Mouse (Mus musculus): ENCODE measurements around the gene Pitpnc1.

DNA sequence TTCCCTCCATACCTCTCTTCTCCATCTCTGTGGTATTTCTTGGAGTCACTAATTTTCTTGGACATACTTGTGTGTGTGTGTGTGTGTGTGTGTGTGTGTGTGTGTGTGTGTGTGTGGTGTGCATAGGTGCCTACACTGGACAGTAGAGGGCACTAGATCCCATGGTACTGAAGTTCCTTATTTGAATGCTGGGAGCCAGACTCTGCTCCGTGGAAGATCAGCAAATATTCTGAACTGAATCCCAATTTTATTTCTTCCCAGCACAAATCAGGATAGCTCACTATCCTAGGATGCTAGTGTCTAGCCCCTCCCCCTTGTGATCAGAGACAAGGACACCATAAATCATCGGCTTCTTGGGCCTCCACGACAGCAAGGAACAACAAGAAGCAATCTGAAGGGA is 148.7 kb downstream of the Pitpnc1 start:
- TF ChIP-seq CEBPB (IDR thresholded peaks at IDR 0.05; ENCODE audit: low read depth), result no peak
- no peak for TF ChIP-seq CTCF (IDR thresholded peaks at IDR 0.05; ENCODE audit: control insufficient read depth, insufficient read depth, insufficient read length)
- TF ChIP-seq USF1 (IDR thresholded peaks at IDR 0.05; ENCODE audit: low read depth), result no peak
- TF ChIP-seq MAX (IDR thresholded peaks at IDR 0.05), result no peak

Measured in C2C12 (cell line).